Mouse (Mus musculus): ENCODE results near the gene Cnr1. TPM values are rescaled to one million over a fixed set of nuclear protein-coding genes. Genes with fewer than 3 reads are reported as not detected.

Gene Cnr1
- polyA plus RNA-seq, 1 experiment from 2014 or later: 3.2 TPM

GRCm38 (mm10) chr4:33926730-33927263, 2.4 kb downstream of the Cnr1 start:
- H3K9ac ChIP-seq (ENCODE audit: low read depth, low read length): no peak overlapping the region
- no peaks in the 10 kb centered on the region for H3K9me3 ChIP-seq (ENCODE audit: control insufficient read depth)
- no peak overlapping the region for H3K27ac ChIP-seq (ENCODE audit: low read depth, low read length)
- no peak overlapping the region for H3K4me3 ChIP-seq (ENCODE audit: low read depth, low read length)
- no peak overlapping the region for H3K4me2 ChIP-seq (replicated peaks; ENCODE audit: low read depth)
- no peak for TF ChIP-seq CTCF (IDR thresholded peaks at IDR 0.05; ENCODE audit: low read depth)
- H3K27me3 ChIP-seq (replicated peaks; ENCODE audit: control insufficient read depth, insufficient read depth, low read length): peaks cover 18% of the 10 kb centered on the region
- WGBS: 80% methylated on average over 7 of the region's 7 CpGs
- ATAC-seq: no peak
- no peaks in the 10 kb centered on the region for H3K4me1 ChIP-seq (replicated peaks; ENCODE audit: control insufficient read depth, insufficient read depth, low read length)
- H3K36me3 ChIP-seq (ENCODE audit: control insufficient read depth, insufficient read depth): no peaks in the 10 kb centered on the region

GRCm38 (mm10) chr4:33927644-33928043, 3.3 kb downstream of the Cnr1 start:
- H3K4me3 ChIP-seq (ENCODE audit: low read depth, low read length): no peak overlapping the region
- H3K9me3 ChIP-seq (ENCODE audit: control insufficient read depth): no peaks in the 10 kb centered on the region
- H3K27ac ChIP-seq (ENCODE audit: low read depth, low read length): no peak overlapping the region
- no peaks in the 10 kb centered on the region for H3K4me1 ChIP-seq (replicated peaks; ENCODE audit: control insufficient read depth, insufficient read depth, low read length)
- H3K4me2 ChIP-seq (replicated peaks; ENCODE audit: low read depth): no peak overlapping the region
- WGBS: 94% methylated on average over 3 of the region's 3 CpGs
- ATAC-seq: no peak
- no peak for TF ChIP-seq CTCF (IDR thresholded peaks at IDR 0.05; ENCODE audit: low read depth)
- no peaks in the 10 kb centered on the region for H3K36me3 ChIP-seq (ENCODE audit: control insufficient read depth, insufficient read depth)
- peaks cover 18% of the 10 kb centered on the region for H3K27me3 ChIP-seq (replicated peaks; ENCODE audit: control insufficient read depth, insufficient read depth, low read length)
- no peak overlapping the region for H3K9ac ChIP-seq (ENCODE audit: low read depth, low read length)

GRCm38 (mm10) chr4:33928450-33928849, 4.1 kb downstream of the Cnr1 start:
- no peak for ATAC-seq
- WGBS: 49% methylated on average over 1 of the region's 1 CpGs
- H3K36me3 ChIP-seq (ENCODE audit: control insufficient read depth, insufficient read depth): no peaks in the 10 kb centered on the region
- no peak overlapping the region for H3K9ac ChIP-seq (ENCODE audit: low read depth, low read length)
- no peak overlapping the region for H3K4me3 ChIP-seq (ENCODE audit: low read depth, low read length)
- peaks cover 13% of the 10 kb centered on the region for H3K27me3 ChIP-seq (replicated peaks; ENCODE audit: control insufficient read depth, insufficient read depth, low read length)
- no peaks in the 10 kb centered on the region for H3K4me1 ChIP-seq (replicated peaks; ENCODE audit: control insufficient read depth, insufficient read depth, low read length)
- TF ChIP-seq CTCF (IDR thresholded peaks at IDR 0.05; ENCODE audit: low read depth): no peak
- no peak overlapping the region for H3K4me2 ChIP-seq (replicated peaks; ENCODE audit: low read depth)
- no peaks in the 10 kb centered on the region for H3K9me3 ChIP-seq (ENCODE audit: control insufficient read depth)
- H3K27ac ChIP-seq (ENCODE audit: low read depth, low read length): no peak overlapping the region

- no peaks in the 10 kb centered on the region for H3K36me3 ChIP-seq (ENCODE audit: control insufficient read depth, insufficient read depth)
- H3K4me2 ChIP-seq (replicated peaks; ENCODE audit: low read depth): no peak overlapping the region
- TF ChIP-seq CTCF (IDR thresholded peaks at IDR 0.05; ENCODE audit: low read depth): no peak
- H3K4me3 ChIP-seq (ENCODE audit: low read depth, low read length): no peak overlapping the region
- H3K9me3 ChIP-seq (ENCODE audit: control insufficient read depth): no peaks in the 10 kb centered on the region
- WGBS: 82% methylated on average over 8 of the region's 8 CpGs
- H3K27me3 ChIP-seq (replicated peaks; ENCODE audit: control insufficient read depth, insufficient read depth, low read length): no peaks in the 10 kb centered on the region
- no peaks in the 10 kb centered on the region for H3K4me1 ChIP-seq (replicated peaks; ENCODE audit: control insufficient read depth, insufficient read depth, low read length)
- H3K27ac ChIP-seq (ENCODE audit: low read depth, low read length): no peak overlapping the region
- no peak for ATAC-seq
- no peak overlapping the region for H3K9ac ChIP-seq (ENCODE audit: low read depth, low read length)
Observed at GRCm38 (mm10) chr4:33931347-33931746, 7.0 kb downstream of the Cnr1 start.

- Histone ChIP-seq H3K9me3 (ENCODE audit: control insufficient read depth) (no peaks in the 10 kb centered on the region), H3K4me1 (replicated peaks; ENCODE audit: control insufficient read depth, insufficient read depth, low read length) (no peaks in the 10 kb centered on the region), H3K9ac (ENCODE audit: low read depth, low read length) (no peak overlapping the region), H3K4me2 (replicated peaks; ENCODE audit: low read depth) (no peak overlapping the region), H3K36me3 (ENCODE audit: control insufficient read depth, insufficient read depth) (0 out of 2 replicates have a peak, but pooled peaks cover 4% of the 10 kb centered on the region), H3K4me3 (ENCODE audit: low read depth, low read length) (no peak overlapping the region), H3K27ac (ENCODE audit: low read depth, low read length) (no peak overlapping the region), H3K27me3 (replicated peaks; ENCODE audit: control insufficient read depth, insufficient read depth, low read length) (no peaks in the 10 kb centered on the region)
- 77% methylated on average over 5 of the region's 5 CpGs for WGBS
- ATAC-seq: no peak
- TF ChIP-seq CTCF (IDR thresholded peaks at IDR 0.05; ENCODE audit: low read depth): no peak
Observed at GRCm38 (mm10) chr4:33941557-33941956, 17.2 kb downstream of the Cnr1 start.

GRCm38 (mm10) chr4:33943936-33944335, 19.5 kb downstream of the Cnr1 start:
- no peaks in the 10 kb centered on the region for H3K4me1 ChIP-seq (replicated peaks; ENCODE audit: control insufficient read depth, insufficient read depth, low read length)
- no peak overlapping the region for H3K4me2 ChIP-seq (replicated peaks; ENCODE audit: low read depth)
- no peaks in the 10 kb centered on the region for H3K27me3 ChIP-seq (replicated peaks; ENCODE audit: control insufficient read depth, insufficient read depth, low read length)
- TF ChIP-seq CTCF (IDR thresholded peaks at IDR 0.05; ENCODE audit: low read depth): no peak
- H3K36me3 ChIP-seq (ENCODE audit: control insufficient read depth, insufficient read depth): 0 out of 2 replicates have a peak, but pooled peaks cover 4% of the 10 kb centered on the region
- no peak overlapping the region for H3K9ac ChIP-seq (ENCODE audit: low read depth, low read length)
- no peak overlapping the region for H3K4me3 ChIP-seq (ENCODE audit: low read depth, low read length)
- WGBS: 92% methylated on average over 13 of the region's 13 CpGs
- ATAC-seq: no peak
- H3K9me3 ChIP-seq (ENCODE audit: control insufficient read depth): no peaks in the 10 kb centered on the region
- no peak overlapping the region for H3K27ac ChIP-seq (ENCODE audit: low read depth, low read length)

- ATAC-seq: no peak
- no peaks in the 10 kb centered on the region for H3K4me1 ChIP-seq (replicated peaks; ENCODE audit: control insufficient read depth, insufficient read depth, low read length)
- H3K9ac ChIP-seq (ENCODE audit: low read depth, low read length): no peak overlapping the region
- WGBS: 84% methylated on average over 2 of the region's 2 CpGs
- TF ChIP-seq CTCF (IDR thresholded peaks at IDR 0.05; ENCODE audit: low read depth): no peak
- 0 out of 2 replicates have a peak, but pooled peaks cover 4% of the 10 kb centered on the region for H3K36me3 ChIP-seq (ENCODE audit: control insufficient read depth, insufficient read depth)
- no peak overlapping the region for H3K27ac ChIP-seq (ENCODE audit: low read depth, low read length)
- H3K27me3 ChIP-seq (replicated peaks; ENCODE audit: control insufficient read depth, insufficient read depth, low read length): no peaks in the 10 kb centered on the region
- H3K4me2 ChIP-seq (replicated peaks; ENCODE audit: low read depth): no peak overlapping the region
- no peak overlapping the region for H3K4me3 ChIP-seq (ENCODE audit: low read depth, low read length)
- no peaks in the 10 kb centered on the region for H3K9me3 ChIP-seq (ENCODE audit: control insufficient read depth)
Observed at GRCm38 (mm10) chr4:33945742-33946141, 21.3 kb downstream of the Cnr1 start.

Data from intestine, postnatal 0 days (tissue).